Mouse (Mus musculus) left cerebral cortex, postnatal 10 days (tissue): ENCODE data around the gene Zfp385c. TPM values are rescaled to one million over a fixed set of nuclear protein-coding genes. Genes with fewer than 3 reads are reported as not detected.

Source experiments
- DNase-seq, 2 experiments: peaks; one replicate each; pipeline ENCODE4 v3.0.0; 2021 to 2022; ENCODE audit warnings: low spot score in 2 of 2, mixed read lengths in 1 of 2; ENCODE audit errors: extremely low spot score in 1 of 2
- intact Hi-C: fragments of 180-260 bp; cut with DNase I; formaldehyde crosslinking; loops from one replicate; pipeline ENCODE4 v1.15.1; 2025
- total RNA-seq, 2 experiments: library from RNA; stranded (reverse); gene quantifications; 2 replicates each; pipeline ENCODE4 v1.2.3; 2021

Zfp385c gene
- total RNA-seq, 2 experiments from 2014 or later = 0.21 to 0.75 TPM

GRCm38 (mm10) chr11:100719893-100720292 lies 27.6 kb upstream of the Zfp385c start:
- intact Hi-C loops = no loop called here

GRCm38 (mm10) chr11:100719312-100719711 lies 27.1 kb upstream of the Zfp385c start:
- no peak for DNase-seq

More at GRCm38 (mm10) chr11:100719893-100720292, 27.6 kb upstream of the Zfp385c start:
- DNase-seq = no peak

GRCm38 (mm10) chr11:100718866-100719265 lies 26.6 kb upstream of the Zfp385c start:
- intact Hi-C loops = no loop called here
- DNase-seq = no peak

More at GRCm38 (mm10) chr11:100719312-100719711, 27.1 kb upstream of the Zfp385c start:
- intact Hi-C loops = no loop called here

GRCm38 (mm10) chr11:100718462-100718861 lies 26.2 kb upstream of the Zfp385c start:
- no peak for DNase-seq
- intact Hi-C loops = no loop called here

GRCm38 (mm10) chr11:100716649-100717048 lies 24.4 kb upstream of the Zfp385c start:
- no peak for DNase-seq
- intact Hi-C loops = no loop called here

GRCm38 (mm10) chr11:100714948-100715347 lies 22.7 kb upstream of the Zfp385c start:
- DNase-seq = no peak
- intact Hi-C loops = loop anchor here (2.0 to 5.0 kb wide), 2 partner anchors 46 to 242 kb away; no protein-coding TSS in a partner anchor

GRCm38 (mm10) chr11:100714534-100714915 lies 22.3 kb upstream of the Zfp385c start:
- DNase-seq = peak; percentile 71 to 88
- intact Hi-C loops = loop anchor here (2.0 to 5.0 kb wide), 2 partner anchors 46 to 243 kb away; no protein-coding TSS in a partner anchor

- intact Hi-C loops = loop anchor here (2.0 to 5.0 kb wide), 2 partner anchors 47 to 243 kb away; no protein-coding TSS in a partner anchor
- peak in 1 of 2 experiments; percentile 86 for DNase-seq
Observed at GRCm38 (mm10) chr11:100713735-100714533, 21.7 kb upstream of the Zfp385c start, which contains the start of gene Hspb9. TSS of gene Hspb9 (plus strand) at chr11:100713850.

GRCm38 (mm10) chr11:100713174-100713573 lies 20.9 kb upstream of the Zfp385c start:
- intact Hi-C loops = loop anchor here (5.0 kb wide), 1 partner anchor 244 kb away; no protein-coding TSS in a partner anchor

GRCm38 (mm10) chr11:100711783-100712615 lies 19.7 kb upstream of the Zfp385c start, which contains the start of gene Kat2a:
TSS of gene Kat2a (minus strand) at chr11:100712465.
- DNase-seq = peak; percentile 80 to 92
- intact Hi-C loops = loop anchor here (5.0 kb wide), 1 partner anchor 245 kb away; no protein-coding TSS in a partner anchor

More at GRCm38 (mm10) chr11:100713174-100713573, 20.9 kb upstream of the Zfp385c start:
- no peak for DNase-seq

- intact Hi-C loops = loop anchor here (5.0 kb wide), 1 partner anchor 246 kb away; no protein-coding TSS in a partner anchor
- DNase-seq = no peak
Observed at GRCm38 (mm10) chr11:100710977-100711376, 18.7 kb upstream of the Zfp385c start.

GRCm38 (mm10) chr11:100710528-100710927 lies 18.3 kb upstream of the Zfp385c start:
- intact Hi-C loops = loop anchor here (5.0 kb wide), 1 partner anchor 247 kb away; no protein-coding TSS in a partner anchor
- DNase-seq = no peak

GRCm38 (mm10) chr11:100709201-100709810 lies 17.1 kb upstream of the Zfp385c start:
- DNase-seq = no peak
- intact Hi-C loops = no loop called here

GRCm38 (mm10) chr11:100705095-100705747 lies 13.0 kb upstream of the Zfp385c start:
- no peak for DNase-seq
- intact Hi-C loops = no loop called here

- DNase-seq = no peak
- intact Hi-C loops = loop anchor here (2.0 kb wide), 1 partner anchor 133 kb away; no protein-coding TSS in a partner anchor
Observed at GRCm38 (mm10) chr11:100703851-100704531, 11.7 kb upstream of the Zfp385c start, which contains the start of gene Dhx58. TSS of gene Dhx58 (minus strand) at chr11:100704271.

- no peak for DNase-seq
- intact Hi-C loops = loop anchor here (2.0 kb wide), 1 partner anchor 133 kb away; no protein-coding TSS in a partner anchor
Observed at GRCm38 (mm10) chr11:100703366-100703765, 11.1 kb upstream of the Zfp385c start.

GRCm38 (mm10) chr11:100702906-100703305 lies 10.7 kb upstream of the Zfp385c start:
- intact Hi-C loops = loop anchor here (2.0 kb wide), 1 partner anchor 132 kb away; no protein-coding TSS in a partner anchor
- no peak for DNase-seq
